In the genomic region with DNA sequence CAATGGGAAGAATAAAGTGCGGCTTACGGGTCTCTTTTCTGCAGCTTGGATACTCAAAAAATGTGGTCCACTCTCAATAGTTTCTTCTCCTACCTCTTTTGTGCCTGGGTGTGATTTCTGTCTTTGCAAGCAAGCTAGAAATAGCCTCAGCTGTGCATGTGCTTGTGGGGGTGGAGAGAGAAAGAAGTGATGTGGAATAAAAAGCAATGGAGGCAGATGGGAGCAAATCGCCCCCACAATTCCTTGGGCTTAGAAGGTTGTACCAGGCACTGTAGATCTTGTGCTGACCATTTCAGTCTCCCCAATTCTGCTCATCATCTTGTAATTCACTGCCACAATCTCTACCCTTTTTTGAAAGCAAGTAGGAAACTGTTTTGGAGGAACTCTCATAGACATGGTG, we compare ENCODE assay signal across 16 mouse cellular contexts.
DNase-seq lines count a peak whose midpoint lies in the region; TF ChIP-seq lines count a peak whose summit lies in the region.
"Had no signal": no experiment of that assay in that cellular context is flagged by ENCODE, and none has a peak within 500 bp of the region (broad histone marks: within the 10 kb centered on the region; RNA-seq: fewer than 3 reads in every experiment).

No protein-coding gene starts in this region.

- DNase-seq in right cerebral cortex, adult 18-20 months: peak; percentile 90
- DNase-seq in right cerebral cortex, postnatal 4 days: no peak
- peak; percentile 77 for DNase-seq in layer of hippocampus, adult 9-11 months
- no peak for DNase-seq in gastrocnemius, postnatal 36 days
- no peak for DNase-seq in gastrocnemius, postnatal 4 days (ENCODE audit: low spot score in 2 of 2)
- no peak for DNase-seq in lung, adult 18-20 months
- no peak for DNase-seq in kidney, postnatal 25 days
- DNase-seq: cerebellum, postnatal 25 days; forebrain, postnatal 0 days; thymus, postnatal 36 days had no signal

- no peak overlapping the region for H3K4me3 ChIP-seq in myocyte
- H3K4me3 ChIP-seq: limb, embryonic 10.5 days; liver, embryonic 12.5 days; megakaryocyte, embryonic 14.5 days; stomach, embryonic 15.5 days had no signal

- H3K27me3 ChIP-seq in myocyte (ENCODE audit: control insufficient read depth, insufficient read depth, insufficient read length): no peaks in the 10 kb centered on the region
- H3K27me3 ChIP-seq: liver, embryonic 12.5 days; megakaryocyte, embryonic 14.5 days; stomach, embryonic 15.5 days had no signal

- no peak overlapping the region for H3ac ChIP-seq in myocyte (ENCODE audit: control insufficient read depth, insufficient read length)

- TF ChIP-seq POLR2A in myocyte (IDR thresholded peaks at IDR 0.05; ENCODE audit: insufficient read length, low read depth): no peak

- H3K4me2 ChIP-seq in myocyte (ENCODE audit: low read depth): peak overlapping the region; percentile 67
- H3K4me2 ChIP-seq: hindbrain, embryonic 14.5 days; liver, embryonic 12.5 days; stomach, embryonic 15.5 days had no signal

- intact Hi-C loops in gastrocnemius, postnatal 36 days (cut with DNase I): no loop called here

- H3K36me3 ChIP-seq in myocyte (ENCODE audit: control insufficient read depth, insufficient read depth): no peaks in the 10 kb centered on the region
- H3K36me3 ChIP-seq: limb, embryonic 10.5 days; liver, embryonic 12.5 days; stomach, embryonic 15.5 days had no signal

- H3K79me2 ChIP-seq in myocyte (ENCODE audit: control insufficient read depth, insufficient read depth): no peaks in the 10 kb centered on the region

TF ChIP-seq in myocyte, 11 proteins besides CTCF, POLR2A, EP300 and RAD21:
- TF ChIP-seq TCF12 (IDR thresholded peaks at IDR 0.05; ENCODE audit: insufficient read depth, poor library complexity, severe bottlenecking): no peak

Comparison
In these comparisons a context has a peak if more than half of its experiments do, and no peak if none do; other contexts are left out.
1. DNase-seq: peak in right cerebral cortex, adult 18-20 months (single experiment) and layer of hippocampus, adult 9-11 months (single experiment); none in right cerebral cortex, postnatal 4 days (single experiment), gastrocnemius, postnatal 36 days (0 of 2), gastrocnemius, postnatal 4 days (0 of 2), lung, adult 18-20 months (0 of 2) and kidney, postnatal 25 days (0 of 2).